Mouse (Mus musculus) retina, embryonic 14.5 days (tissue): ENCODE measurements at regions not wholly inside any gene's neighbourhood (a gene's known extent, or its start where the extent isn't known, plus 50 kb on each side); places are given as distances from the start of the nearest gene placed in this dataset.

Source experiments
- DNase-seq: peaks from one replicate; pipeline ENCODE4 v3.0.0-alpha.2; 2015; ENCODE audit warnings: low spot score

- no peak for DNase-seq
Observed at GRCm38 (mm10) chr8:80262911-80263310, 205.1 kb upstream of the Hhip start.

- no peak for DNase-seq
Observed at GRCm38 (mm10) chr8:80253541-80253940, 195.7 kb upstream of the Hhip start.

GRCm38 (mm10) chr8:80251595-80251994 is 193.8 kb upstream of the Hhip start:
- peak; percentile 16 for DNase-seq

- no peak for DNase-seq
Observed at GRCm38 (mm10) chr8:80250305-80251161, 192.7 kb upstream of the Hhip start.

GRCm38 (mm10) chr8:80249762-80250161 is 192.0 kb upstream of the Hhip start:
- no peak for DNase-seq

- no peak for DNase-seq
Observed at GRCm38 (mm10) chr8:80239879-80240278, 182.1 kb upstream of the Hhip start.

GRCm38 (mm10) chr8:80210361-80210760 is 152.6 kb upstream of the Hhip start:
- no peak for DNase-seq

- peak; percentile 72 for DNase-seq
Observed at GRCm38 (mm10) chr8:80204678-80205654, 147.2 kb upstream of the Hhip start.

- DNase-seq: peak; percentile 6
Observed at GRCm38 (mm10) chr8:80203769-80204677, 146.2 kb upstream of the Hhip start.

- no peak for DNase-seq
Observed at GRCm38 (mm10) chr8:80197680-80198079, 139.9 kb upstream of the Hhip start.

GRCm38 (mm10) chr8:80190510-80190908 is 132.7 kb upstream of the Hhip start:
- DNase-seq: no peak

- no peak for DNase-seq
Observed at GRCm38 (mm10) chr8:80189797-80190509, 132.1 kb upstream of the Hhip start.

GRCm38 (mm10) chr8:80185286-80185685 is 127.5 kb upstream of the Hhip start:
- no peak for DNase-seq

- DNase-seq: no peak
Observed at GRCm38 (mm10) chr8:80168688-80169087, 110.9 kb upstream of the Hhip start.

- DNase-seq: no peak
Observed at GRCm38 (mm10) chr8:80149458-80150083, 91.8 kb upstream of the Hhip start.

- no peak for DNase-seq
Observed at GRCm38 (mm10) chr8:80147929-80148328, 90.1 kb upstream of the Hhip start.

- DNase-seq: peak; percentile 68
Observed at GRCm38 (mm10) chr8:80138481-80138880, 80.7 kb upstream of the Hhip start.

GRCm38 (mm10) chr8:80120378-80120965 is 62.7 kb upstream of the Hhip start:
- no peak for DNase-seq

GRCm38 (mm10) chr8:80117328-80117727 is 59.5 kb upstream of the Hhip start:
- no peak for DNase-seq
